Mouse (Mus musculus) embryo, embryonic 10 days (tissue): ENCODE measurements around the gene Tpcn2.
A peak's percentile ranks its signal among the peaks of the same experiment; 100 is the strongest.

Experiments used
- DNase-seq: peaks from one replicate; pipeline ENCODE4 v3.0.0-alpha.2; 2015; ENCODE audit warnings: low spot score

Gene Tpcn2

GRCm38 (mm10) chr7:145242851-145243712 lies 40.7 kb downstream of the Tpcn2 start:
- peak; percentile 84 for DNase-seq

DNA sequence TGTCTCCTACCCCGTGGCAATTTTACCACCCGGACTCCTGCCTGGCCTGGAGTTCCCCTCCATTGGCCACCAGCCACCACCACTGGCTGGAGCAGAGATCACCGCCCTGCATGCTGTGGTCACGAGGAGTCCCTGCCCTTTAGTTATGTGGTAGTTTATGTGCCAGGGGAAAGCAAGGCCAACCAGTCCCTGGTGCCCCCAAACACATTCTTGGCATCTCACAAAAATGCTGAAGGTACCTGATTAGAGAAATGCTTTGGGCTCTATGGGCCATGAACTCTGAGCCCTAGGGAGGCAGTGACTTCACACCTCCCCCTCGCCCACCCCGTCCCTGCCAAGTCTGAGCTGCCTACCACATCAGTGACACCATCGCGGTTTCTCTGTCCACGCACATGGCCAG lies 41.8 kb downstream of the Tpcn2 start:
- no peak for DNase-seq

DNA sequence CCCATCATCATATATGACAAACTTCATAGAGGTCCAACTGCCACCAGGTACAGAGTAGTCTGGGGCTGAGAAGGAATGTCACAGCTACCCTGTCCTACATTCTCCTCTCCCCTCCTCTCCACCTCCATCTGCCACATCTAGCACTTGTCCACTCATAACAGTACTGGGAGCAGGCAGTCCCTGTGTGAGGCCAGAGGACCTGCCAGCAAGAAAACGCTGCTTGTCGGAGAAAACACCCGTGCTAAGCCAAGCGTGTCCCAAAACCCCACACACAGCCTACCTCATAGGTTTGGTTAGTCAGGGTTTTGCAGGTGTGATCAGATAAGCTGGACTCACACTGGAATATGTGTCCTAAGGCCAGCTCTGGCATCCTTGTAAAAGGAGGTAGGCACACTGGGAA lies 42.9 kb downstream of the Tpcn2 start:
- no peak for DNase-seq

DNA sequence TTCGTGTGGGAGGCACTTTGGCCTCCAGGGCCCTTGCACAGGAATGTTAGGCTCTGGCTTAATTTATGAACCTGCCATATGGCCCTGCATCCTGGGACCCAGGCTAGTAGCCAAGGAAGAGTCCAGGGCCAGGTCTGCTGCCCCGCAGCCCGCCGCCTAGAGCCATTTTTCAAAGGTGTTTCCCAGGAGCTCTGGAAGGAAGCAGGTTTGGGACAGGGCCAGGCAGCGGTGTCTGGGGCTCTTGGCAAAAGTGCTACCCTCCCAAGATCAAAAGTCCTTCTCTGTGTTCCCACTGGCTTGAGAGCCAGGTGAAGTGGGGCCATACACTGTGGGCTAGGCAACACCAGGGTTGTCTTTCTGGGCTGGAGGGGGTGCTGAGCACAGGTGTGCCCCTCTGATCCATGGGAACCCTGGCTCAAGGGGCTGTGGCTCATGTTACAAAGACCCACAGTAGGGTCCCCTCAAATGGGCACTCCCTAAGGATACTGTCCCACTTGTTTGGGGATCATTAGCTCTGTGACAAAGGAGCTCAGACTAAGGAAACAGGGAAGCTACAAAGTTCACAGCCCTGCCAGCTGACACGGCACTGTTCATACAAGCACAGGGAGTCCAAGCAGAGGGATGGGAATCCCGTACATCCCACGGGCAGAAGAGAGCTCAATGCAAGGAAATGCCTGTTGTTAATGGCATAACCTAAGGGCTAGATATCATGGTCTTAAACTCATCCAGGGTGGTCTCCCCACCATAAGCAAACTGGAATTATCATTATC lies 43.9 kb downstream of the Tpcn2 start:
- no peak for DNase-seq

DNA sequence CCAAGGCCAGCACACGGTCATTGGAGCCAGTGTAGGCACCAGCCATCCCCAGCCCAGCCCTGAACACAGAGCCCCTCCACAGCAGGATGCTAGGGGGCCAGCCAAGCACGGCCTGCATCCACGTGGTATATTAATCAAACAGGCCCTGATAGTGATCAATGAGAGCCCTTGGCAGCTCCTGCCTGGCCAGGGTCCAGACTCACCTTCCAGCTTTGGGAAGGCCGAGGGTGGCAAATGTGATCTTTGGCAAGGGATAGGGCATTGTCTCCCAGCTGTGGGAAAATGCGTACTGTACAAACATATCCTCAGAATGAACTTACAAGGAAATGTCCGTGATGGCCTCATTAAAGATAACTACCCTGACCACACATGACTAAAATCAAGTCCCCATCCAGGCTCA lies 44.7 kb downstream of the Tpcn2 start:
- no peak for DNase-seq

DNA sequence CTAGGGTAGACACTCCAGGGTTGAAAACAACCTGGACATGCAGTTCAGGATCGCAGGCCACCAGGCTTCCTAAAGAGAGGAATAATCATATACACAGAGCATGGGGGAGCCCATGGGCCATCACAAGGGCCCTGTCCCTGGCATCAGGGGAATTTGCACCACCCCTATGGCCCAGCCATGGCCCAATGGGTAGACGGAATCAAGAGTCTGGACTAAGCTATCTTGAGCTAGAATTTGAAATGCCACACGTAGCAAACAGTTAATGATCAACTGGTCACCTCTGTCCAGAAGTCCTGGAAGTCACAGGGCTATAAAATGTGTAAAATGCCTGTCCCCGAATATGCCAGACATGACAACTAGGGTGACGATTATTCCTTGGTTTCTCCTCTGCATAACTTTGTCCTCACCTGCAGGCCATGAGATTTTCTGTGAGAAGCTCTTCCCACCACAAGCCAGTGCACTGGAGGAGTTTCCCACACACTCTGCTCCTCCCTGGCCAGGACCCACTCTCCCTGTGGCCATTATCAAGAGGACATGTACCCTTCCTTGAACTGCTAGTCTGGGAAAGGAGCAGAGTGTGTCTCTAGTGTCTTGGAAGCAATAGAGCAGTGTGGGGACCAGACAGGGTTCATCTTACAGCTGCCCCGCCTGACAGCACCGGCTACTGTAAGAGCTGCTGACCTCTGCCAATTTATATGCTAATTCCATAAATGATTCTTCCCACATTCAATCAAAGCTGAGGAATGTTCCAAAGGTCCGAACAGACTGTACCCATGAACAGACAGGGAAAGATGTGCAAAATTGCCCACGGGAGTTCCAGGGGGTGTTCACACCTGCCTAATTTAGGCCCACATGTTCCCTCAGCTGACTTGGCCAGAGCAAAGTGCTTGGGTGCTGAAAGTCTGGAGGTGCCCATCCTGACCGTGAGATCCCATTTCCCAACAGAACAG lies 48.7 kb downstream of the Tpcn2 start:
- DNase-seq = no peak

DNA sequence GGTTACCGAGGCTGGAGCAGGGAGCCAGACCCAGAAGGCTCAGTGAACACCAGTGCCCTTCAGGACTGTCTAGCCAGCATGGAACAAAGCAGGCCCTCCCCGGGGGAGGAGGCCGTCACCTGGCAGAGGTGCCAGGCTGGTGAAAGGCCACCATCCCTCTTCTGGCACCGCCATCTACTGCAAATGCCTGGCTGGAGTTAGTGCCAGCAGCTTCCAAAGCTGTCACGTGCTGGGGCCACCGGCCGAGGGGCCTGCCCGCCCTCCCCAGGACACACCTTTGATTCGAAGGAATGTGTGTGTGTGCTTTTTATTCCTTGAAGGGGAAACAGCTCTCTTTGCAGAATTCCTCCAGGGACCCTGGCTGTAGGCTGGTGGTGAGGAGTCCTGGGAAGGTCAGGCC lies 52.2 kb downstream of the Tpcn2 start:
- no peak for DNase-seq

- DNase-seq = no peak
Measured at GRCm38 (mm10) chr7:145226641-145227040, 57.2 kb downstream of the Tpcn2 start.

DNA sequence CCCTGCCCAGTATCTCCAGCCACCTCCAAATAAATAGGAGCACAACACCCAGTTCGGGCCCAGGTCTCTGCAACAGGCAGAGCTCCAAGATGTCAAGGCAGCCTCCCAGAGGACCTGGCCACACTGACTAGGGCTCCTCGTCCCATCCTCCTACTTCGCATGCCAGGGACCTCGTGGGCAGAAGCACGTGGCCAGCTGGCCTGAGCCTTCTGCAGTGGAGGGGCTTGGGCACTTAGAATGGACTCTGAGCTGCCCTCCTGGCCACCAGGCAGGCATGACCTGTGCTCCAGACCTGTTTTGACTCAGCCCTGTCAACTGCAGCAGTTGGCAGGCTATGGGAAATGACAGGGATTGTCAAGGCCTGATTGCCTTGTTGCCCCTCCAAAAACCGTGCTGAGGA lies 58.2 kb downstream of the Tpcn2 start:
- DNase-seq = no peak

GRCm38 (mm10) chr7:145221841-145222689 lies 61.7 kb downstream of the Tpcn2 start:
- DNase-seq = peak; percentile 39

DNA sequence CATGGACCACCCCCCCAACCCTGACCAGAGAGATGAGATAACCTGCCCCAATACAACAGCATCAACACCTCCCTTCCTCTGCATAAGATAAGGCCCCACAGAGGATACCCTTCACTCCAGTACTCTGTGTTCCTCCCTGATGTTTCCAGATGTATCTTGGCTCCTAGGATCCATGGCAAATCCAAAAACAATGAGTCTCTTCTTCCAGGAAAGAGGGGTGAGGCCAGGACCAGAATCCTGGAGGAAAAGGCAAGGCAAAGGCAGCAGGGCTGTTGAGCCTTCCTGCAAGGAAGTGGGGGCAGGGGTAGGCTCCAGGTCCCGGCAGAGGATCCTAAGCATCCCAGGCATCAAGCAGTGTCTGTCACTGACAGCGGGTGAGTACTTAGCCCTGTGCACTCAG lies 62.5 kb downstream of the Tpcn2 start:
- DNase-seq = no peak

DNA sequence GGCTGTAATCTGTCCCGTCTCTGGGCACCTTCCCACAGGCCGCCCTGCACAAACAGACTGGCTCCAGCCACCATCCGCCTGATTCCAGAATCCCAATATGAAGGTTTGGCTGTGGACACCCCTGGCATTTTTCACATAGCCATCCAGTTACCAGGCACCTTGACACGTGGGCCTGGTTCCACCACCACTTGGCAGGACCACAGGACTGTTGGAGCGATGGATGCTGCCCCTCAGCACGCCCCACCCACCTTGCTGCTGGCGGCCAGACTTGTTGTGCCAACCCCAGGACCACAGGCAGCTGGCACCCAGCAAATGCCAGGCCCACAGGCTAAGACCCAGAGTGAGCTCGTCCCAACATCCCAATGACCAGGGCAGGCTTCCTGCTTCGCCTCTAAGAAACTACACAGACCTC lies 64.4 kb downstream of the Tpcn2 start:
- no peak for DNase-seq

DNA sequence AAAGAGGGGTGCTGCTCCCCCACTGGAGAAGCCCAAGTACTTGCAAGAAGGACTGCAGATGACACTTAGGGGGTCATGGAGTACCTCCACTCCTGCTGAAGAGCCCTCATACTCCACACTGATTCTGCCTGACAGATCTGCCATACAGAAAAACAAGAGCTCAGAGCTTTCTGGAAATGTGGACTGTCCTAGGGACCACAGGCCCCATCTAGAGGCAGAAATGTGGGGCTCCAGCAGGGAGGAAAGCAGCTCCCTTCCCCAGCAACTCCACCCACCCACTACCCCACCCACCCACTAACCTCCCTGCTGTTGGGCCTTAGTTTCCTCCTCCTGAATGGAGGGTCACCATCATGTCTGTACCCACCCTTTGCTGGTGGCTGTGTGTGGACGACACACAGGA lies 67.2 kb downstream of the Tpcn2 start:
- DNase-seq = no peak

DNA sequence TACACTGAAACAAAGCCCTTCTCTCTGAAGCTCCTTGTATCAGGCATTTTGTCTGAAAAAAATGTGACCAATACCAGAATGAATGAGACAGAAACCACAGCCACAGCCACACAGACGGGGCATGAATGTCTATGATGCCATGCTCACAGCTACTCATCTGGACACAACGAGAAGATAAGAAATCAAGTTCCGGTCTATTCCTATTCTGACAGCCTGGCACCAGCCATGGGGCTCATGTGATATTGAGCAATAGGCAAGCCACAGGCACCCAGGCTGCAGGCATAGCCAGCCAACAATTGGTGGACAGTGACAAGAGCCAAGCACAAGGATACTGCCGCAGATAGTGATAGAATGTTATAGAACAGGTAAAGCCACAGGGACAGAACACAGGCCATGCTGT lies 68.3 kb downstream of the Tpcn2 start:
- DNase-seq = no peak

DNA sequence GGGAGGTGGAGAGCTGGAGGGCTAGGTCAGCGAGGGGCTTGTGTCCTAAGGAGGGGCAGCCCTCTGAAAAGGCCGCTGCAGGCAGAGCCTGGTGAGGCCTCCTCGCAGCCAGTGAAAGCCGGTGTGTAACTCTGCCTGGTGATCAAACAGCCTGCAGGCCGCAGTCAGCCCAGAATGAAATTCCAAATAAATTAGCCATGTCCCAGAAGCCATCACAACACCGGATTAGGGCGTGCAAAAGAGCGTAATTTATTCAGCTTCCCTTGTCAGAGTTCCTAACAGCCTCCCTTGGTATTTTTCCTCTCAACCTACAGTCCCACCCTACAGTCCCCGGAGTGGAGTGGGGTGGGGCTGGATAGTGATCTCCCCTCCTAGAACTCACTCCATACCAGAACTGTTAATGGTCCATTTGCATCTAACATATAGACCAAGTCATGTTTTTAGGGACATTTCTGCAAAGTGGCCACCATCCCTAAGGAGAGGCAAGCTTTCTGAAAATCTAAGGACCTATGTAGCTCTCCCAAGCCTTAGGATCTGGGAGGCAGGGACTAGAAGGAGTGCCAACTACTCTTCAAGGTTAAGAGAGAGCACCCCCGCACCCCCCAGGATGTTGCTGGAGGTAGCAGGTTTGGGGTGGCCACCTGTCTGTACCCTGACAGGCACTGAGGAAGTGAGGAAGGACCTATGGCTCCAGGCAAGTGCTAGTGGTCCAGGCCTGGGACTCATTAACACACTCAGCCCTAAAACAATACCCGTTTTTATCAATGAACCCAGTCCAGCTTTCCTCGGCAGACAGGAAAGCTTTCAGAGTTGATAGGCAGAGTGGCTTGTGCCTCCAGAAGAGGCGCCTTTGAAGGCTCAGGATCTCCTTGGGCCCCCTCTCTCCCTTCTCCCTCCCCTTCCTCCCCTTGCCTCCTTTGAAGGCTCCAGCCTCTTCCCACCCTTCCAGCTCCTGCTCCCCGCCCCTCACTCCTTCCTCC lies 71.8 kb downstream of the Tpcn2 start:
- DNase-seq = peak; percentile 75

GRCm38 (mm10) chr7:145210477-145211070 lies 73.2 kb downstream of the Tpcn2 start:
- no peak for DNase-seq

DNA sequence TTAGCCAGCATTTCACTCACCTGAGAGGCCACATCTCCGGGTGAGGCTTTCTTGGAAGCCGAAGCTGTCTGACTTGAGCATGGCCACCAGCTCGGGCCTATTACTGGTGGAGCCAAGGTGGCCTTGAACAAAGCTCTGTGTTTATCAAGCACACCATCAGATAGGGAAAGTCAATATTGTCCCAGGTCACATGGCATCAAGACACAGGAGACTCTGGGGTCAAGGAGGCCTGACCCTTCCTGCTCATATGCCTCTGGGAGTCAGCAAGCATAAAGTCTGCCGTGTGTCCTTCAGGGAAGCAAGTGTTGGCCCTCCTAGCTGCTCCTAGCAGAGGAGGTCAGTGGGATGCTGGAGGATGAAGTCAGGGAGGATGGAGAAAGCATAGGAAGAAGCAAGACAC lies 75.8 kb downstream of the Tpcn2 start, which contains the start of gene 1810010D01Rik:
Gene 1810010D01Rik (minus strand): TSS at position 114 of the 400 bp plus-strand sequence.
- no peak for DNase-seq

GRCm38 (mm10) chr7:145206801-145207200 lies 77.0 kb downstream of the Tpcn2 start:
- no peak for DNase-seq

- DNase-seq = peak; percentile 86
Measured at GRCm38 (mm10) chr7:145206056-145206610, 77.7 kb downstream of the Tpcn2 start.
